Mouse (Mus musculus): ENCODE results near the gene S100a7a. TPM values are rescaled to one million over a fixed set of nuclear protein-coding genes. Genes with fewer than 3 reads are reported as not detected.
A peak's percentile ranks its signal among the peaks of the same experiment; 100 is the strongest.

Gene S100a7a
- polyA plus RNA-seq, 1 experiment from 2014 or later: not detected

GRCm38 (mm10) chr3:90613461-90614147 lies 40.2 kb upstream of the S100a7a start:
- Histone ChIP-seq H3K9me3 (0 out of 2 replicates have a peak, but pooled peaks cover 2% of the 10 kb centered on the region), H3K27ac (no peak overlapping the region), H3K4me1 (replicated peaks) (peaks cover 17% of the 10 kb centered on the region), H3K27me3 (no peaks in the 10 kb centered on the region), H3K36me3 (no peaks in the 10 kb centered on the region), H3K4me2 (peak overlapping the region; percentile 78), H3K9ac (replicated peaks) (no peak overlapping the region), H3K4me3 (replicated peaks) (peak overlapping the region; percentile 42)
- 60% methylated on average over 7 of the region's 7 CpGs for WGBS
- ATAC-seq (ENCODE audit: insufficient number of reproducible peaks, insufficient read depth, low FRiP score, low TSS enrichment, low read depth): no peak; the same call in 1 of the 2 replicates

- H3K4me1 ChIP-seq (replicated peaks): peaks cover 17% of the 10 kb centered on the region
- 0 out of 2 replicates have a peak, but pooled peaks cover 2% of the 10 kb centered on the region for H3K9me3 ChIP-seq
- WGBS: 83% methylated on average over 6 of the region's 6 CpGs
- H3K36me3 ChIP-seq: no peaks in the 10 kb centered on the region
- no peak overlapping the region for H3K4me2 ChIP-seq
- no peak overlapping the region for H3K9ac ChIP-seq (replicated peaks)
- no peaks in the 10 kb centered on the region for H3K27me3 ChIP-seq
- H3K27ac ChIP-seq: no peak overlapping the region
- no peak overlapping the region for H3K4me3 ChIP-seq (replicated peaks)
- ATAC-seq (ENCODE audit: insufficient number of reproducible peaks, insufficient read depth, low FRiP score, low TSS enrichment, low read depth): no peak
Observed at GRCm38 (mm10) chr3:90614148-90614530, 39.7 kb upstream of the S100a7a start.

DNA sequence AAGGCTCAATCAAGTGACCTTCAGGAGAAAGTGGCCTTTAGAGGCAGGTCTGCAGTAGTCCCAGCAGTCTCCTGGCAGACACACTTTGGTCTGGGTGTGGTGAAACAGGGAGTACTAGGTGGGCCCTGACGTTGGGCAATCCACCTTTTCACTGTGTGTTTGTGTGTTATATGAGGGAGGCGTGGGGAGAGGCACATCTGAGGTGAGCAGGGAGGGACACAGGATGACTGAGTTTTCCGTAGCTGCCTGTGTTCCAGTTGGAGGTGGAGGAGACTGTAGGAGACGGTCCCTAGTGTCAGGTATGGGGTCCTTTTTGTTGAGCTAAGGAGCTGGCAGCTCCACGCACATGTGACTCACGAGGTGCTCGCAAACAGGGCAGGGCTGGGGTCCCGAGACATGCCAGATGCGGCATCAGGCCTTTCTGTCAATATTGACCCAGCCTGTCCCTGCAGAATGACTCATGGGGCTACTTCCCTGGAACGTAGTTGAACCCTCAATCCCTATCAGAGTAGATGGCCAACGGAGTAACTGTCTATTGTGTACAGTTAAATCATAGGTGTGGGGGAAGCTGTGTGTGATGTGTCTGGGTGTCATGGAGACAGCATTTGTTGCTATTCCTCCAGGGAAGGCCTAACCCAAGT lies 39.1 kb upstream of the S100a7a start:
- Histone ChIP-seq H3K27ac (no peak overlapping the region), H3K4me3 (replicated peaks) (no peak overlapping the region), H3K4me2 (no peak overlapping the region), H3K36me3 (no peaks in the 10 kb centered on the region), H3K27me3 (no peaks in the 10 kb centered on the region), H3K9me3 (0 out of 2 replicates have a peak, but pooled peaks cover 2% of the 10 kb centered on the region), H3K9ac (replicated peaks) (no peak overlapping the region), H3K4me1 (replicated peaks) (peaks cover 17% of the 10 kb centered on the region)
- ATAC-seq (ENCODE audit: insufficient number of reproducible peaks, insufficient read depth, low FRiP score, low TSS enrichment, low read depth): no peak
- 74% methylated on average over 11 of the region's 11 CpGs for WGBS

- H3K9me3 ChIP-seq: 0 out of 2 replicates have a peak, but pooled peaks cover 2% of the 10 kb centered on the region
- no peak overlapping the region for H3K27ac ChIP-seq
- no peak overlapping the region for H3K4me3 ChIP-seq (replicated peaks)
- no peaks in the 10 kb centered on the region for H3K36me3 ChIP-seq
- peak; percentile 39 for ATAC-seq (ENCODE audit: insufficient number of reproducible peaks, insufficient read depth, low FRiP score, low TSS enrichment, low read depth)
- H3K9ac ChIP-seq (replicated peaks): no peak overlapping the region
- 9% methylated on average over 7 of the region's 7 CpGs for WGBS
- no peak overlapping the region for H3K4me2 ChIP-seq
- H3K4me1 ChIP-seq (replicated peaks): peaks cover 16% of the 10 kb centered on the region
- no peaks in the 10 kb centered on the region for H3K27me3 ChIP-seq
Observed at GRCm38 (mm10) chr3:90615415-90615814, 38.4 kb upstream of the S100a7a start.

GRCm38 (mm10) chr3:90615911-90616310 lies 37.9 kb upstream of the S100a7a start:
- H3K36me3 ChIP-seq: no peaks in the 10 kb centered on the region
- no peak overlapping the region for H3K4me2 ChIP-seq
- no peak overlapping the region for H3K27ac ChIP-seq
- no peak overlapping the region for H3K9ac ChIP-seq (replicated peaks)
- H3K4me3 ChIP-seq (replicated peaks): no peak overlapping the region
- ATAC-seq (ENCODE audit: insufficient number of reproducible peaks, insufficient read depth, low FRiP score, low TSS enrichment, low read depth): no peak
- H3K27me3 ChIP-seq: no peaks in the 10 kb centered on the region
- 95% methylated on average over 1 of the region's 1 CpGs for WGBS
- peaks cover 11% of the 10 kb centered on the region; the same call in 1 of the 2 replicates for H3K4me1 ChIP-seq (replicated peaks)
- 0 out of 2 replicates have a peak, but pooled peaks cover 2% of the 10 kb centered on the region for H3K9me3 ChIP-seq

DNA sequence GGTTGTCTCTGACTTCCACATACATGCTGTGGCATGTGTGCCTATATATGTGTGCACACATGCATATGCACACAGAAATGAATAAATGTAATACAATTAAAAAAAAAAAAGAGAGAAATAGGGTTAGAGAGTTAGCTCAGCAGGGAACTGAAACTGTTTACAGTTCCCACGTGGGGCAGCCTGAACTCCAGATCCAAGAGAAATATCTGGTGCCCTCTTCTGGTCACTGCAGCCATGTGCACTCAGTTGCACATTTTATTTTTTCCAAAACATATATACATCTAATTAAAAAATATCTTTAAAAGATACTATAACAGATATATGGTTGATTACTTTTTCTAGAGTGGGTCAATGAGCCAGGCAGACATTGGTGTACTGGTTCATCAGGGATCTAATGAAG lies 36.2 kb upstream of the S100a7a start:
- WGBS: 22% methylated on average over 1 of the region's 1 CpGs
- no peak overlapping the region for H3K4me3 ChIP-seq (replicated peaks)
- H3K27me3 ChIP-seq: no peaks in the 10 kb centered on the region
- no peak overlapping the region for H3K4me2 ChIP-seq
- ATAC-seq (ENCODE audit: insufficient number of reproducible peaks, insufficient read depth, low FRiP score, low TSS enrichment, low read depth): no peak
- H3K27ac ChIP-seq: no peak overlapping the region
- 0 out of 2 replicates have a peak, but pooled peaks cover 2% of the 10 kb centered on the region for H3K9me3 ChIP-seq
- no peak overlapping the region for H3K9ac ChIP-seq (replicated peaks)
- H3K4me1 ChIP-seq (replicated peaks): peaks cover 11% of the 10 kb centered on the region; the same call in 1 of the 2 replicates
- no peaks in the 10 kb centered on the region for H3K36me3 ChIP-seq

GRCm38 (mm10) chr3:90621552-90621951 lies 32.3 kb upstream of the S100a7a start:
- H3K36me3 ChIP-seq: no peaks in the 10 kb centered on the region
- WGBS: 55% methylated on average over 7 of the region's 7 CpGs
- H3K4me2 ChIP-seq: no peak overlapping the region
- no peaks in the 10 kb centered on the region for H3K27me3 ChIP-seq
- ATAC-seq (ENCODE audit: insufficient number of reproducible peaks, insufficient read depth, low FRiP score, low TSS enrichment, low read depth): no peak
- no peak overlapping the region for H3K27ac ChIP-seq
- no peak overlapping the region for H3K9ac ChIP-seq (replicated peaks)
- H3K4me3 ChIP-seq (replicated peaks): no peak overlapping the region
- 0 out of 2 replicates have a peak, but pooled peaks cover 2% of the 10 kb centered on the region for H3K9me3 ChIP-seq
- peaks cover 11% of the 10 kb centered on the region for H3K4me1 ChIP-seq (replicated peaks)

- Histone ChIP-seq H3K9ac (replicated peaks) (no peak overlapping the region), H3K4me2 (no peak overlapping the region), H3K36me3 (no peaks in the 10 kb centered on the region), H3K4me3 (replicated peaks) (no peak overlapping the region), H3K9me3 (no peaks in the 10 kb centered on the region), H3K27ac (peak overlapping the region; percentile 3; the same call in 1 of the 2 replicates), H3K4me1 (replicated peaks) (peaks cover 11% of the 10 kb centered on the region), H3K27me3 (no peaks in the 10 kb centered on the region)
- WGBS: 6% methylated on average over 2 of the region's 2 CpGs
- ATAC-seq (ENCODE audit: insufficient number of reproducible peaks, insufficient read depth, low FRiP score, low TSS enrichment, low read depth): 0 out of 2 replicates have a peak, but pooled peaks have one; percentile 37
Observed at GRCm38 (mm10) chr3:90623435-90624071, 30.3 kb upstream of the S100a7a start.

GRCm38 (mm10) chr3:90625496-90625895 lies 28.3 kb upstream of the S100a7a start:
- 75% methylated on average over 5 of the region's 5 CpGs for WGBS
- Histone ChIP-seq H3K9ac (replicated peaks) (no peak overlapping the region; the same call in 1 of the 2 replicates), H3K4me2 (no peak overlapping the region), H3K9me3 (no peaks in the 10 kb centered on the region), H3K4me3 (replicated peaks) (no peak overlapping the region), H3K4me1 (replicated peaks) (peaks cover 11% of the 10 kb centered on the region), H3K27ac (no peak overlapping the region), H3K36me3 (no peaks in the 10 kb centered on the region), H3K27me3 (no peaks in the 10 kb centered on the region)
- ATAC-seq (ENCODE audit: insufficient number of reproducible peaks, insufficient read depth, low FRiP score, low TSS enrichment, low read depth): no peak

DNA sequence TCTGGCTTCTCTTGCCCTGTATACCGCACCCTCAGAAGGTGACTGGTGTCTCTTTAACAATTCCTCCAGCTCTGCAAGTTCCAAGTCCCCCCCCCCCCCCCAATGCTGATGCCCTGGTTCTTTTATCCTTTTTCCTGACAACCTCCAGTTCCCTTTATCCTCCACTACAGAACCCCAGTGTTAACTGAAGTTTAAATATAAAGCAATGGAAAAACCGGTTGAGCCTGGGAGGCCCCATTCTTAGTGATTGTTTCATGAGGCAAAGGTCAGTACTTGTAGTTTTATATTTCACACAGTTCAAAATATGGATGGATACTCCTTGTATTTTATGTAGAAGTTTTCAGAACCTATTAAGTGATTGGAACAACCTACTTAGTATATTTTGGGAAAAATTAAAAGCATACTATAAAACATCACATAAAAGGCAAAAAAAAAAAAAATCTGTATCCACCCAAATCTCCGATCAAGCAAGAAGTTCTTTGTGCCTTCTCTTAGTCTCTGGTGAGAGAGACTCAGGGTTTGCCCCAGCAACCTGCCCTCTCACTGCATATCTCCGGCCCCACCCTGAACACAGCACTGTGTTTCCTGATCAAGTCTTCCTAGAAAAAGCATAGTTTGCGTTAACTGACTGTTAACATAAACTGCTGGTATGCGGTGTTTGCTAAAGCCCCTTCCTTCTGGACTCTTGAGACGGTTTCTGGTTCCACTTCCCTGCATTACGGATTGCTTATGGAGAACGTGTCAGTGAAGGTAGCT lies 27.4 kb upstream of the S100a7a start:
- WGBS: 82% methylated on average over 9 of the region's 9 CpGs
- H3K27me3 ChIP-seq: no peaks in the 10 kb centered on the region
- ATAC-seq (ENCODE audit: insufficient number of reproducible peaks, insufficient read depth, low FRiP score, low TSS enrichment, low read depth): no peak

DNA sequence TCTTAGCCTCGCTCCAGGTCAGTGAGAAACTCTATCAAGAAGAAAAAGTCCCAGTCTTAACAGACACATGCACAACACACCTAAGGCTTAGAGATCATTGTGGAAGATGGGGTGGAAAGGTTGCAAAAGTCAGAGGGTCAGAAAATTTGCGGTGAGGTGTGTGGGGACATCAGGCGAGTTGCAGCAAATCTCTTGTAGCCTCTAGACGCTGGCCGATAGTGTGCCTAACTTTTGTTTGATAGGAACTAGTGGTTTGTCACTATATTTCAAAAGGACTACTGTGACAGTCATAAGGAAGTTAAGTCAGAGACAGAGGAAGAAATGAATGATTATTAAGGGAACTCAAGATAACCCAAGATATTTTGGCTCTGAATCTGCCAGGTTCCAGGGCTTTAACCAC lies 26.5 kb upstream of the S100a7a start:
- Histone ChIP-seq H3K4me1 (replicated peaks) (peaks cover 11% of the 10 kb centered on the region), H3K27me3 (no peaks in the 10 kb centered on the region), H3K27ac (no peak overlapping the region), H3K4me3 (replicated peaks) (no peak overlapping the region), H3K9me3 (no peaks in the 10 kb centered on the region), H3K4me2 (no peak overlapping the region), H3K36me3 (no peaks in the 10 kb centered on the region), H3K9ac (replicated peaks) (no peak overlapping the region)
- ATAC-seq (ENCODE audit: insufficient number of reproducible peaks, insufficient read depth, low FRiP score, low TSS enrichment, low read depth): no peak
- 90% methylated on average over 5 of the region's 5 CpGs for WGBS

More for the DNA sequence above, 27.4 kb upstream of the S100a7a start:
- Histone ChIP-seq H3K36me3 (no peaks in the 10 kb centered on the region), H3K9ac (replicated peaks) (no peak overlapping the region), H3K4me1 (replicated peaks) (peaks cover 11% of the 10 kb centered on the region), H3K9me3 (no peaks in the 10 kb centered on the region), H3K4me3 (replicated peaks) (no peak overlapping the region), H3K4me2 (no peak overlapping the region), H3K27ac (no peak overlapping the region)

Data from limb, embryonic 12.5 days (tissue).